Mouse (Mus musculus): ENCODE data around the gene Xrcc3. TPM values are rescaled to one million over a fixed set of nuclear protein-coding genes. Genes with fewer than 3 reads are reported as not detected.

The Xrcc3 gene
- polyA plus RNA-seq, 1 experiment from 2014 or later = 5.0 TPM

DNA sequence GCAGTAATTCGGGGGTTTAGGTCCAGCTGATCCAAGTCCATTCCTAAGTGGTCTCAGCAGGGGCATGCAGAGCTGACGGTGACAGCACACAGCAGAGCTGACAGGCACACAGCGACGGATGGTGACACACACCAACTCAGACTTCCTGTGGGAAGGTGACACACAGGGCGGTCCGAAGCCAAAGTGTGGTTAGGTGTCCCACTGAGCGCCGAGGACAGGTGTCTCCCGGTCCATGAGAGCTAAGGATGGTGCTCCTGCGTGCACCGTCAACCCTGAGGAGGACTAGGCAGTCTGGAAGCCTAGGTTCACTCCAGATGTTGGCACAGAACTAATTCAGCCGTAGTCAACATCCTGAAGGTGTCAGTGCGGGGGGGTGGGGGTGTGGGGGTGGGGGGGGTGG lies 1.6 kb downstream of the Xrcc3 start:
- H3K27me3 ChIP-seq (ENCODE audit: control insufficient read depth, insufficient read depth, low read depth, low read length) = no peaks in the 10 kb centered on the region
- H3K9me3 ChIP-seq (replicated peaks; ENCODE audit: control insufficient read depth, low read length) = no peaks in the 10 kb centered on the region
- peaks cover 49% of the 10 kb centered on the region for H3K4me1 ChIP-seq (ENCODE audit: control insufficient read depth, low read depth, low read length)
- H3K36me3 ChIP-seq (ENCODE audit: control insufficient read depth, insufficient read depth) = peaks cover 6% of the 10 kb centered on the region
- no peak overlapping the region for H3K4me2 ChIP-seq (ENCODE audit: low read depth, low read length)
- 80% methylated on average over 13 of the region's 13 CpGs for WGBS (ENCODE audit: insufficient replicate concordance)
- no peak overlapping the region for H3K4me3 ChIP-seq (ENCODE audit: low read depth, low read length)
- H3K27ac ChIP-seq (ENCODE audit: low read length) = no peak overlapping the region
- no peak for ATAC-seq (ENCODE audit: low read depth)
- H3K9ac ChIP-seq (ENCODE audit: low read depth, low read length) = no peak overlapping the region

GRCm38 (mm10) chr12:111809762-111810161 lies 3.9 kb downstream of the Xrcc3 start:
- 8% methylated on average over 9 of the region's 9 CpGs for WGBS (ENCODE audit: insufficient replicate concordance)
- Histone ChIP-seq H3K9ac (ENCODE audit: low read depth, low read length) (no peak overlapping the region), H3K27me3 (ENCODE audit: control insufficient read depth, insufficient read depth, low read depth, low read length) (no peaks in the 10 kb centered on the region), H3K36me3 (ENCODE audit: control insufficient read depth, insufficient read depth) (peaks cover 6% of the 10 kb centered on the region), H3K27ac (ENCODE audit: low read length) (no peak overlapping the region), H3K4me2 (ENCODE audit: low read depth, low read length) (no peak overlapping the region), H3K9me3 (replicated peaks; ENCODE audit: control insufficient read depth, low read length) (no peaks in the 10 kb centered on the region), H3K4me3 (ENCODE audit: low read depth, low read length) (no peak overlapping the region), H3K4me1 (ENCODE audit: control insufficient read depth, low read depth, low read length) (peaks cover 27% of the 10 kb centered on the region)
- no peak for ATAC-seq (ENCODE audit: low read depth)

DNA sequence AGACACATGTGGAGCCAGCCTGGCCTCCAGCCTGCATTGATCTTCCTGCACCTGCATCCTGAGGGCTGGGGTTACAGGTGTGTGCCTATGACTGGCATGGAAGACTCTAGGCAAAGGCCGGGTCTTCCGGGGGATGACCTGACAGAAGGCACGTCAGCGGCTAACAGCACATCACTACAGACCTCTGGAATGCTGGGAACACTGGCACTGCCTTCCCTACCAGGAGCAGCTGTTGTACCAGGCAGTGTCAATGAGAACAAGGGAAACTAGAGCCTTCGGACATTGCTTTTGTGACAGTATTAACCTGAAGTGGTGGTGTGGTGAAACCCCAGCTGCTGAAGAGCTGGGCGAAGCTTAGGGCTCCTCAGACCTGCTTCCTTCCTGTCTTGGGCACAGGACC lies 4.9 kb downstream of the Xrcc3 start:
- Histone ChIP-seq H3K4me1 (ENCODE audit: control insufficient read depth, low read depth, low read length) (peaks cover 27% of the 10 kb centered on the region), H3K4me2 (ENCODE audit: low read depth, low read length) (no peak overlapping the region), H3K4me3 (ENCODE audit: low read depth, low read length) (no peak overlapping the region), H3K9me3 (replicated peaks; ENCODE audit: control insufficient read depth, low read length) (no peaks in the 10 kb centered on the region), H3K27ac (ENCODE audit: low read length) (no peak overlapping the region), H3K9ac (ENCODE audit: low read depth, low read length) (no peak overlapping the region), H3K27me3 (ENCODE audit: control insufficient read depth, insufficient read depth, low read depth, low read length) (no peaks in the 10 kb centered on the region), H3K36me3 (ENCODE audit: control insufficient read depth, insufficient read depth) (peaks cover 12% of the 10 kb centered on the region)
- 87% methylated on average over 6 of the region's 6 CpGs for WGBS (ENCODE audit: insufficient replicate concordance)
- ATAC-seq (ENCODE audit: low read depth) = no peak

- H3K4me1 ChIP-seq (ENCODE audit: control insufficient read depth, low read depth, low read length) = peaks cover under 1% of the 10 kb centered on the region; the same call in 1 of the 2 replicates
- H3K9me3 ChIP-seq (replicated peaks; ENCODE audit: control insufficient read depth, low read length) = no peaks in the 10 kb centered on the region
- no peak overlapping the region for H3K4me2 ChIP-seq (ENCODE audit: low read depth, low read length)
- no peaks in the 10 kb centered on the region for H3K27me3 ChIP-seq (ENCODE audit: control insufficient read depth, insufficient read depth, low read depth, low read length)
- no peak for ATAC-seq (ENCODE audit: low read depth)
- H3K27ac ChIP-seq (ENCODE audit: low read length) = no peak overlapping the region
- WGBS (ENCODE audit: insufficient replicate concordance) = 79% methylated on average over 5 of the region's 5 CpGs
- peaks cover 8% of the 10 kb centered on the region for H3K36me3 ChIP-seq (ENCODE audit: control insufficient read depth, insufficient read depth)
- no peak overlapping the region for H3K4me3 ChIP-seq (ENCODE audit: low read depth, low read length)
- H3K9ac ChIP-seq (ENCODE audit: low read depth, low read length) = no peak overlapping the region
Observed at GRCm38 (mm10) chr12:111803538-111803937, 10.1 kb downstream of the Xrcc3 start.

GRCm38 (mm10) chr12:111800459-111801183 lies 13.1 kb downstream of the Xrcc3 start:
- Histone ChIP-seq H3K4me2 (ENCODE audit: low read depth, low read length) (no peak overlapping the region), H3K9ac (ENCODE audit: low read depth, low read length) (no peak overlapping the region), H3K4me3 (ENCODE audit: low read depth, low read length) (no peak overlapping the region), H3K9me3 (replicated peaks; ENCODE audit: control insufficient read depth, low read length) (no peaks in the 10 kb centered on the region), H3K36me3 (ENCODE audit: control insufficient read depth, insufficient read depth) (peaks cover 5% of the 10 kb centered on the region), H3K4me1 (ENCODE audit: control insufficient read depth, low read depth, low read length) (no peaks in the 10 kb centered on the region), H3K27me3 (ENCODE audit: control insufficient read depth, insufficient read depth, low read depth, low read length) (no peaks in the 10 kb centered on the region), H3K27ac (ENCODE audit: low read length) (no peak overlapping the region)
- WGBS (ENCODE audit: insufficient replicate concordance) = 78% methylated on average over 10 of the region's 10 CpGs
- no peak for ATAC-seq (ENCODE audit: low read depth)

GRCm38 (mm10) chr12:111798493-111798892 lies 15.2 kb downstream of the Xrcc3 start:
- no peaks in the 10 kb centered on the region for H3K27me3 ChIP-seq (ENCODE audit: control insufficient read depth, insufficient read depth, low read depth, low read length)
- H3K27ac ChIP-seq (ENCODE audit: low read length) = no peak overlapping the region
- H3K4me2 ChIP-seq (ENCODE audit: low read depth, low read length) = no peak overlapping the region
- H3K4me1 ChIP-seq (ENCODE audit: control insufficient read depth, low read depth, low read length) = peaks cover 7% of the 10 kb centered on the region
- no peak for ATAC-seq (ENCODE audit: low read depth)
- no peak overlapping the region for H3K4me3 ChIP-seq (ENCODE audit: low read depth, low read length)
- H3K36me3 ChIP-seq (ENCODE audit: control insufficient read depth, insufficient read depth) = peaks cover 6% of the 10 kb centered on the region
- 78% methylated on average over 13 of the region's 13 CpGs for WGBS (ENCODE audit: insufficient replicate concordance)
- H3K9me3 ChIP-seq (replicated peaks; ENCODE audit: control insufficient read depth, low read length) = no peaks in the 10 kb centered on the region
- no peak overlapping the region for H3K9ac ChIP-seq (ENCODE audit: low read depth, low read length)

GRCm38 (mm10) chr12:111797251-111797650 lies 16.4 kb downstream of the Xrcc3 start:
- WGBS (ENCODE audit: insufficient replicate concordance) = 79% methylated on average over 8 of the region's 8 CpGs
- H3K27ac ChIP-seq (ENCODE audit: low read length) = no peak overlapping the region
- H3K4me2 ChIP-seq (ENCODE audit: low read depth, low read length) = no peak overlapping the region
- peaks cover 7% of the 10 kb centered on the region for H3K4me1 ChIP-seq (ENCODE audit: control insufficient read depth, low read depth, low read length)
- ATAC-seq (ENCODE audit: low read depth) = no peak
- H3K27me3 ChIP-seq (ENCODE audit: control insufficient read depth, insufficient read depth, low read depth, low read length) = no peaks in the 10 kb centered on the region
- H3K9me3 ChIP-seq (replicated peaks; ENCODE audit: control insufficient read depth, low read length) = no peaks in the 10 kb centered on the region
- H3K9ac ChIP-seq (ENCODE audit: low read depth, low read length) = no peak overlapping the region
- peaks cover 6% of the 10 kb centered on the region for H3K36me3 ChIP-seq (ENCODE audit: control insufficient read depth, insufficient read depth)
- no peak overlapping the region for H3K4me3 ChIP-seq (ENCODE audit: low read depth, low read length)

GRCm38 (mm10) chr12:111795180-111795895 lies 18.3 kb downstream of the Xrcc3 start:
- WGBS (ENCODE audit: insufficient replicate concordance) = 87% methylated on average over 28 of the region's 28 CpGs
- Histone ChIP-seq H3K9ac (ENCODE audit: low read depth, low read length) (no peak overlapping the region), H3K36me3 (ENCODE audit: control insufficient read depth, insufficient read depth) (peaks cover 9% of the 10 kb centered on the region), H3K9me3 (replicated peaks; ENCODE audit: control insufficient read depth, low read length) (no peaks in the 10 kb centered on the region), H3K4me1 (ENCODE audit: control insufficient read depth, low read depth, low read length) (peaks cover 7% of the 10 kb centered on the region), H3K4me3 (ENCODE audit: low read depth, low read length) (no peak overlapping the region), H3K27me3 (ENCODE audit: control insufficient read depth, insufficient read depth, low read depth, low read length) (no peaks in the 10 kb centered on the region), H3K27ac (ENCODE audit: low read length) (no peak overlapping the region), H3K4me2 (ENCODE audit: low read depth, low read length) (no peak overlapping the region)
- ATAC-seq (ENCODE audit: low read depth) = no peak

DNA sequence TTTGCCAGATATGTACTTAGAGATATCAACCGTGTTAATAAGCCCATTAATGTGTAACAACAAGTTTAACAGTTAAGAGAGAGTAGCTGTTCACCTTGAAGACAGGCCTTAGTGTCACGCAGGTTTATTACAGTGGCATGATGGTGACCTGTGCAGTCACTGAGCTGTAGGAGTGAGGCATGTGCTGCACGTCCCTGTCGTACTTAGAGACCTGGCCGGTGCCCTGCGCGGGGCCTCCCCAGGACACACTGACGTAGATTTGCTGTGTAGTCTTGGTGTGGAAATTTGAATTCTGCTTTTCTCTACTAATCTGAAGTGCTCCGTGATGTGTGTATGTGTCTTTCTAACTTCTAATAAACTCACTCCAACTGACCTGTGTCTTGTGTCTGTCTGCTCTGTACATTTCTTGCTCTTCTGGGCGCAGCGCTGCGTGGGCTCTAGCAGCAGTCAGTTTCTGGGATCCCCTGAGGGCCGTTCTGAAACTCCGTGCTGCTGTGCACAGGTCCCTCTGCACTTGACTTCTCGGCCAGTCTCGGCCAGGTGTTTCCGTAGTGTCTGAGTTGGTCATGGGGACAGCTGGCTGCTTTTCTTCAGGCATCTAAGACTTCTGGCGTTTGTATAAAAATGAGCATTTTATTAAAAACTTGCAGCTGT lies 19.0 kb downstream of the Xrcc3 start:
- H3K36me3 ChIP-seq (ENCODE audit: control insufficient read depth, insufficient read depth) = peaks cover 9% of the 10 kb centered on the region
- H3K27me3 ChIP-seq (ENCODE audit: control insufficient read depth, insufficient read depth, low read depth, low read length) = no peaks in the 10 kb centered on the region
- no peaks in the 10 kb centered on the region for H3K9me3 ChIP-seq (replicated peaks; ENCODE audit: control insufficient read depth, low read length)
- 86% methylated on average over 18 of the region's 18 CpGs for WGBS (ENCODE audit: insufficient replicate concordance)
- H3K27ac ChIP-seq (ENCODE audit: low read length) = no peak overlapping the region
- H3K4me2 ChIP-seq (ENCODE audit: low read depth, low read length) = no peak overlapping the region
- H3K9ac ChIP-seq (ENCODE audit: low read depth, low read length) = no peak overlapping the region
- ATAC-seq (ENCODE audit: low read depth) = no peak
- H3K4me3 ChIP-seq (ENCODE audit: low read depth, low read length) = no peak overlapping the region
- peaks cover 7% of the 10 kb centered on the region for H3K4me1 ChIP-seq (ENCODE audit: control insufficient read depth, low read depth, low read length)

Data from liver, embryonic 16.5 days (tissue).